Mouse (Mus musculus): ENCODE data around the gene Adal.
"Not testable (repeated sequence)": the region's sequence is repeated elsewhere in the genome, so short reads cannot be mapped to it uniquely, and the experiment has no call there.

The Adal gene

GRCm38 (mm10) chr2:121140018-121140882, at the start of gene Adal, which contains the start of gene Lcmt2:
TSS of gene Adal (plus strand) at chr2:121140428.
TSS of gene Lcmt2 (minus strand) at chr2:121140653.
- peak; percentile 87 for DNase-seq (ENCODE audit: low spot score)

DNA sequence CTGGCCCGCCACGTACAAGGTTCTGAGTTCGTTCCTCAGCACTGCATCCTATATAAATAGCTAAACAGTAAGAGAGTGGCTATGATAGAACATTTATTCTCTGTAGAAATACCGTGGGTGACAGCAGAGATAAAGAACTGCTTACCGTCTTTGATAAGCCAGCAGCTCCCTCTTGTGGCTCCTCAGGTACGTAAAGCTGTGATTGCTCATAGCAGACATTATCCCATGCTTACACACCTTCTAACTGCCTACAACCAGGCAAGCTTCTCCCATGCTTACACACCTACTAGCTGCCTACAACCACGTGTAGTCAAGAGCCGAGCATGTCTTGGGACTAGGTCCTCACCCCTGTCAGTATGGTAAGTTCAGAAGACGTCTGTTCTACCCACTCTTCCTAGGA, 38.2 kb upstream of the Adal start:
- peak; percentile 47 for DNase-seq (ENCODE audit: low spot score)

GRCm38 (mm10) chr2:121105940-121106339, 34.3 kb upstream of the Adal start:
- no peak for DNase-seq (ENCODE audit: low spot score)

- DNase-seq (ENCODE audit: low spot score): no peak
Measured at GRCm38 (mm10) chr2:121109695-121110094, 30.5 kb upstream of the Adal start, which contains the start of gene Tgm7. TSS of gene Tgm7 (minus strand) at chr2:121109795.

GRCm38 (mm10) chr2:121115418-121115817, 24.8 kb upstream of the Adal start:
- DNase-seq (ENCODE audit: low spot score): no peak

DNA sequence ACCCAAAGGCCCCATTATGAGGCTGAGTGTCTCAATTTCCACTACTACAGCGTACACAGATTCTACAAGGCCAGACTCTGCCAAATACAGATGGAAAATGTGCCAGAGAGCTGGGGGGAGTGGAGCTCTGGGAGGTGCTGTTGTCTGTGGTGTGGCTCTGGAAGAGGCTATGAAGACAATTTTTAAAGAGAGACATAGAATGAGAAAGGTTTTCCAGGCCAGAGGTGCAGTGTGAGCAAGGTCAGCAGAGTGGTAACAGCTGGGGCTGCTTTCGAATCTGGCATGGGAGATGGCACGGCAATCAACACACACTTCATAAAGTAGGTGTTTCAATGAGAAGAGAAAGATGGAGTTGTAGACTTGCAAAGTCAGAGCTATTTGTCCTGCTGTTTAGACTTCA, 21.0 kb upstream of the Adal start:
- no peak for DNase-seq (ENCODE audit: low spot score)

DNA sequence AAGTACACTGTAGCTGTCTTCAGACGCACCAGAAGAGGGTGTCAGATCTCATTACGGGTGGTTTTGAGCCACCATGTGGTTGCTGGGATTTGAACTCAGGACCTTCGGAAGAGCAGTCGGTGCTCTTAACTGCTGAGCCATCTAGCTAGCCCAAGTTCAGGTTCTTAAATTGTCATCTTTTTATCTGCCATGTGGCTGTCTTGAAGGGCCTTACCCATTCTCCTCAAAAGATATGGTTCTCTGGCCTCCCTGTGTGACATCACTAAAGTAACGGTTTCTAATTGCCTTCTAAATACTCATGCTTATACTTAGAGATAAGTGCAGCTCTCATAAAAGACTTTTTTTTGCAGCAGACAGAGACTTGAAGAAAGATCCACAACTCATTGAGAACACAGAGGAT, 13.9 kb upstream of the Adal start:
- DNase-seq (ENCODE audit: low spot score): not testable (repeated sequence)

DNA sequence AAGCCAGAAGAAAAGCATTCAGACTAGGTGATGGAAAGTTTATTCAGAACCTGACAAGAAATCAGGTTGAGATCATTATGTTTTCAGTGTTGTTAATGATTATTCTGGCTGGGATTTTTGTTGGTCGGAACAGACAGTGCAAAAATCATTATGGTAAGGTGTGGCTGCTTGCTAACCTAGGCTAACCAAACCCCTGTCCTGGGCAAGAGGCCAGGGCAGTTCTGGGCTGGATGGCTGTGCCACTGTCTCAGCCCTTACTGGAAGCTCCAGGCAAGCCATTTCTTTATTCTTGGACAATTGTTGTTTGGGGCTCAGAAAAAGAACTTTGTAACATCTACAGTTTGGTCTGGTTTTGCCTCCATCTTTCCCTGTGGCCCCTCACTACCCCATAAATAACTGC, 12.7 kb upstream of the Adal start:
- no peak for DNase-seq (ENCODE audit: low spot score)

DNA sequence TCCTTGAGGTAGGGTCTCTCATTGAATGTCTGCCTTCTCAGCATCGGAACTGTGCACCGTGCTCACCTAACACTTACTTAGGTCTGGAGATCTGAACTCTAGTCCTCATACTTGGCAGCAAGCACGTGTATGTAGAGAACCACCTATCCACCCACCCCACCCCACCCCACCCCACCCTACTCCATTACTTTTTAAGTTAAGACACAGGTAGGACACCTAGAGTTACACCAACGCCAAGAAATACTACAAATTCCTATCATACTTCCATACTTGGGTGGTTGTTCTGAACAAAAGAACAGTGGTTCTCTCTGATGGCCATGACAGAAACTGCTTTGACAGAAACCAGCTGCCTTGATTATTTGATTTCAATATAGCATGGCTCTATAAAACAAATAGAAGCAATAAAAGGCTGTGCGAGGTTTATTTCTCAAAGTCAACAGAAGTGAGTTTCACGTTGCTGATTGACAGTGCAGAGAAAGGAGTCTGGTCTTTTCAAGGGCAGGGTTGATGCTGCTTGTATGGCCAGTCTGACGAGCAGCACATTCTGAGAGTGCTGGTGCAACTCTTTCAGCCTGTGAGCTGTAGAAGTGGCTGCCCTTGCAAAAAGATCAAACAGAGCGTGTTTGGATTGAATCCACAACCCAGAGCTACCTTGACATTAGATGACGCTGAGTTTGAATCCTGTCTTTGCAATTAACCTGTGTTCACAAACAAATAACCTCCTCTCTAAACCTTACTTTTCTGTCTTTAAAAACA, 11.2 kb upstream of the Adal start:
- no peak for DNase-seq (ENCODE audit: low spot score)

GRCm38 (mm10) chr2:121132822-121133221, 7.4 kb upstream of the Adal start:
- no peak for DNase-seq (ENCODE audit: low spot score)

GRCm38 (mm10) chr2:121137371-121137770, 2.9 kb upstream of the Adal start:
- no peak for DNase-seq (ENCODE audit: low spot score)

GRCm38 (mm10) chr2:121139266-121140017, 786 bp upstream of the Adal start:
- no peak for DNase-seq (ENCODE audit: low spot score)

GRCm38 (mm10) chr2:121141216-121142035, 1.2 kb downstream of the Adal start:
- DNase-seq (ENCODE audit: low spot score): no peak

GRCm38 (mm10) chr2:121142415-121142814, 2.2 kb downstream of the Adal start:
- no peak for DNase-seq (ENCODE audit: low spot score)

GRCm38 (mm10) chr2:121149679-121150078, 9.5 kb downstream of the Adal start:
- no peak for DNase-seq (ENCODE audit: low spot score)

GRCm38 (mm10) chr2:121153100-121153499, 12.9 kb downstream of the Adal start:
- no peak for DNase-seq (ENCODE audit: low spot score)

GRCm38 (mm10) chr2:121169173-121169572, 28.9 kb downstream of the Adal start:
- DNase-seq (ENCODE audit: low spot score): no peak

GRCm38 (mm10) chr2:121169902-121170301, 29.7 kb downstream of the Adal start:
- peak; percentile 19 for DNase-seq (ENCODE audit: low spot score)

- DNase-seq (ENCODE audit: low spot score): peak; percentile 47
Measured at GRCm38 (mm10) chr2:121170481-121170971, 30.3 kb downstream of the Adal start, which contains the start of gene Tubgcp4. TSS of gene Tubgcp4 (plus strand) at chr2:121170654.

DNA sequence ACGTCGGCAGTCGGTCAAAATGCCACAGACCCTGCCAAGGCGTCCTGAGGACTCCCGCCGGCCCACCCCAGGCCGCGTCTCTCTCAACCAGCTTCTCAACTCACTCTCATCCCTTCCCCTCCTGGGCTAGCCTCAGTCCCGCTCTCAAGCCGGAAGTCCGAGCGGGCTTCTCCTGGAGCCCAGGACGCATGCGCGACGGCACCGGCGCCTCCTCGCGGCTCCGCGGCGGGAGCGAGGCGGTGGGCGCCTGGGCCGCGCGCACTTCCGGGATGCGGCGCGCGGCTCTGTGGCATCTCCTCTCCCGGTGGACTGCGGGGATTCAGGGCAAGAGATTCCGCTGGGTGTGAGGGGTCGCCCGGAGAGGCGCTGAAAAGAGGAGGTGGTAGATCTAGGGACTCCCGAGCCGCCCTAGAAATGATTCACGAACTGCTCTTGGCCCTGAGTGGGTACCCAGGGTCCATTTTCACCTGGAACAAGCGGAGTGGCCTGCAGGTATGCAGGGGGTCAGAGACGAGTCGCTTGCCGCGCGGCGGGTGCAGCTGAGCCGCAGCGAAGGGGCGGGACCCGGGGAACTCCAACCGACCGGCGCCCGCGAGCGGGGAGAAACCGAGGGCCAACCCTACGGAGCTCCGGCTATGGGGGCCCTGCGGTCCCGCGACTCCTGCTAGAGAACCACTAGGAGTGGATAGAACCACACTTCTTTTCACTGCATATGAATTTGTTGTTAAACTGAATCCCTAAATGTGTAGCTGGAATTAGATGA, 30.9 kb downstream of the Adal start, which contains the start of gene Zscan29:
Zscan29 (minus strand) TSS at position 146 of the 763 bp plus-strand sequence.
- DNase-seq (ENCODE audit: low spot score): peak; percentile 89
